Mouse (Mus musculus): ENCODE measurements around the gene Edil3.

Gene Edil3

GRCm38 (mm10) chr13:89253990-89254642, 432.8 kb downstream of the Edil3 start:
- in situ Hi-C loops (cut with MseI, MboI) = no loop called here

GRCm38 (mm10) chr13:89256906-89257305, 435.6 kb downstream of the Edil3 start:
- in situ Hi-C loops (cut with MseI, MboI) = no loop called here

GRCm38 (mm10) chr13:89286696-89287305, 465.5 kb downstream of the Edil3 start:
- in situ Hi-C loops (cut with MseI, MboI) = no loop called here

GRCm38 (mm10) chr13:89288201-89288600, 466.9 kb downstream of the Edil3 start:
- in situ Hi-C loops (cut with MseI, MboI) = no loop called here

- in situ Hi-C loops (cut with MseI, MboI) = no loop called here
Measured at GRCm38 (mm10) chr13:89321155-89321554, 499.9 kb downstream of the Edil3 start.

- in situ Hi-C loops (cut with MseI, MboI) = no loop called here
Measured at GRCm38 (mm10) chr13:89324282-89324681, 503.0 kb downstream of the Edil3 start.

GRCm38 (mm10) chr13:89334494-89334893, 513.2 kb downstream of the Edil3 start:
- in situ Hi-C loops (cut with MseI, MboI) = no loop called here

GRCm38 (mm10) chr13:89335908-89336579, 514.8 kb downstream of the Edil3 start:
- in situ Hi-C loops (cut with MseI, MboI) = no loop called here

- in situ Hi-C loops (cut with MseI, MboI) = no loop called here
Measured at GRCm38 (mm10) chr13:89339055-89339454, 517.8 kb downstream of the Edil3 start.

- in situ Hi-C loops (cut with MseI, MboI) = no loop called here
Measured at GRCm38 (mm10) chr13:89339776-89340175, 518.5 kb downstream of the Edil3 start.

- in situ Hi-C loops (cut with MseI, MboI) = no loop called here
Measured at GRCm38 (mm10) chr13:89355234-89355633, 534.0 kb downstream of the Edil3 start.

- in situ Hi-C loops (cut with MseI, MboI) = no loop called here
Measured at GRCm38 (mm10) chr13:89358407-89358806, 537.1 kb downstream of the Edil3 start.

GRCm38 (mm10) chr13:89362274-89362673, 541.0 kb downstream of the Edil3 start:
- in situ Hi-C loops (cut with MseI, MboI) = no loop called here

- in situ Hi-C loops (cut with MseI, MboI) = no loop called here
Measured at GRCm38 (mm10) chr13:89371253-89371652, 550.0 kb downstream of the Edil3 start.

GRCm38 (mm10) chr13:89371656-89372240, 550.5 kb downstream of the Edil3 start:
- in situ Hi-C loops (cut with MseI, MboI) = no loop called here

Measured in mouse trophoblast stem cell (cell line).